Mouse (Mus musculus): ENCODE data around the gene Grasp. TPM values are rescaled to one million over a fixed set of nuclear protein-coding genes. Genes with fewer than 3 reads are reported as not detected.

Gene Grasp
- polyA plus RNA-seq, 1 experiment from 2014 or later: 0.95 TPM

GRCm38 (mm10) chr15:101198850-101199249 is 25.1 kb upstream of the Grasp start:
- ATAC-seq: no peak

GRCm38 (mm10) chr15:101200777-101201295 is 23.2 kb upstream of the Grasp start:
- Histone ChIP-seq H3K4me1 (ENCODE audit: control insufficient read depth, insufficient read depth, low read length) (no peaks in the 10 kb centered on the region), H3K9ac (ENCODE audit: low read depth, low read length) (no peak overlapping the region), H3K4me2 (ENCODE audit: low read length) (no peak overlapping the region), H3K4me3 (ENCODE audit: low read depth, low read length) (no peak overlapping the region), H3K36me3 (ENCODE audit: control insufficient read depth, insufficient read depth, low read length) (peaks cover 47% of the 10 kb centered on the region), H3K27me3 (ENCODE audit: control insufficient read depth, insufficient read depth, low read depth, low read length) (no peaks in the 10 kb centered on the region), H3K9me3 (replicated peaks; ENCODE audit: control insufficient read depth, low read length, poor library complexity, severe bottlenecking) (no peaks in the 10 kb centered on the region), H3K27ac (ENCODE audit: low read length) (no peak overlapping the region)
- WGBS: 96% methylated on average over 9 of the region's 9 CpGs
- ATAC-seq: no peak

More at GRCm38 (mm10) chr15:101198850-101199249, 25.1 kb upstream of the Grasp start:
- WGBS: 82% methylated on average over 14 of the region's 14 CpGs
- Histone ChIP-seq H3K36me3 (ENCODE audit: control insufficient read depth, insufficient read depth, low read length) (peaks cover 57% of the 10 kb centered on the region), H3K9me3 (replicated peaks; ENCODE audit: control insufficient read depth, low read length, poor library complexity, severe bottlenecking) (no peaks in the 10 kb centered on the region), H3K4me1 (ENCODE audit: control insufficient read depth, insufficient read depth, low read length) (no peaks in the 10 kb centered on the region), H3K9ac (ENCODE audit: low read depth, low read length) (no peak overlapping the region), H3K4me3 (ENCODE audit: low read depth, low read length) (no peak overlapping the region), H3K27ac (ENCODE audit: low read length) (no peak overlapping the region), H3K4me2 (ENCODE audit: low read length) (no peak overlapping the region), H3K27me3 (ENCODE audit: control insufficient read depth, insufficient read depth, low read depth, low read length) (no peaks in the 10 kb centered on the region)

GRCm38 (mm10) chr15:101201414-101201813 is 22.6 kb upstream of the Grasp start:
- H3K4me2 ChIP-seq (ENCODE audit: low read length): no peak overlapping the region
- ATAC-seq: no peak
- H3K4me1 ChIP-seq (ENCODE audit: control insufficient read depth, insufficient read depth, low read length): no peaks in the 10 kb centered on the region
- H3K27ac ChIP-seq (ENCODE audit: low read length): no peak overlapping the region
- over 99% methylated on average over 3 of the region's 3 CpGs for WGBS
- no peaks in the 10 kb centered on the region for H3K9me3 ChIP-seq (replicated peaks; ENCODE audit: control insufficient read depth, low read length, poor library complexity, severe bottlenecking)
- no peak overlapping the region for H3K9ac ChIP-seq (ENCODE audit: low read depth, low read length)
- H3K36me3 ChIP-seq (ENCODE audit: control insufficient read depth, insufficient read depth, low read length): peaks cover 46% of the 10 kb centered on the region
- no peaks in the 10 kb centered on the region for H3K27me3 ChIP-seq (ENCODE audit: control insufficient read depth, insufficient read depth, low read depth, low read length)
- no peak overlapping the region for H3K4me3 ChIP-seq (ENCODE audit: low read depth, low read length)

- H3K9ac ChIP-seq (ENCODE audit: low read depth, low read length): no peak overlapping the region
- no peak overlapping the region for H3K4me2 ChIP-seq (ENCODE audit: low read length)
- no peaks in the 10 kb centered on the region for H3K4me1 ChIP-seq (ENCODE audit: control insufficient read depth, insufficient read depth, low read length)
- no peak overlapping the region for H3K4me3 ChIP-seq (ENCODE audit: low read depth, low read length)
- no peak for ATAC-seq
- 87% methylated on average over 4 of the region's 4 CpGs for WGBS
- no peaks in the 10 kb centered on the region for H3K9me3 ChIP-seq (replicated peaks; ENCODE audit: control insufficient read depth, low read length, poor library complexity, severe bottlenecking)
- no peak overlapping the region for H3K27ac ChIP-seq (ENCODE audit: low read length)
- no peaks in the 10 kb centered on the region for H3K27me3 ChIP-seq (ENCODE audit: control insufficient read depth, insufficient read depth, low read depth, low read length)
- H3K36me3 ChIP-seq (ENCODE audit: control insufficient read depth, insufficient read depth, low read length): peaks cover 46% of the 10 kb centered on the region
Measured at GRCm38 (mm10) chr15:101203673-101204072, 20.3 kb upstream of the Grasp start.

GRCm38 (mm10) chr15:101204781-101205180 is 19.2 kb upstream of the Grasp start:
- H3K4me3 ChIP-seq (ENCODE audit: low read depth, low read length): no peak overlapping the region
- 85% methylated on average over 7 of the region's 7 CpGs for WGBS
- H3K4me2 ChIP-seq (ENCODE audit: low read length): no peak overlapping the region
- H3K9me3 ChIP-seq (replicated peaks; ENCODE audit: control insufficient read depth, low read length, poor library complexity, severe bottlenecking): no peaks in the 10 kb centered on the region
- no peak overlapping the region for H3K9ac ChIP-seq (ENCODE audit: low read depth, low read length)
- no peaks in the 10 kb centered on the region for H3K4me1 ChIP-seq (ENCODE audit: control insufficient read depth, insufficient read depth, low read length)
- no peaks in the 10 kb centered on the region for H3K27me3 ChIP-seq (ENCODE audit: control insufficient read depth, insufficient read depth, low read depth, low read length)
- ATAC-seq: no peak
- peaks cover 48% of the 10 kb centered on the region for H3K36me3 ChIP-seq (ENCODE audit: control insufficient read depth, insufficient read depth, low read length)
- no peak overlapping the region for H3K27ac ChIP-seq (ENCODE audit: low read length)

GRCm38 (mm10) chr15:101210228-101210627 is 13.8 kb upstream of the Grasp start:
- WGBS: 65% methylated on average over 6 of the region's 6 CpGs
- no peak for ATAC-seq
- H3K4me2 ChIP-seq (ENCODE audit: low read length): no peak overlapping the region
- H3K27ac ChIP-seq (ENCODE audit: low read length): no peak overlapping the region
- peaks cover 29% of the 10 kb centered on the region for H3K36me3 ChIP-seq (ENCODE audit: control insufficient read depth, insufficient read depth, low read length)
- H3K4me1 ChIP-seq (ENCODE audit: control insufficient read depth, insufficient read depth, low read length): no peaks in the 10 kb centered on the region
- no peaks in the 10 kb centered on the region for H3K9me3 ChIP-seq (replicated peaks; ENCODE audit: control insufficient read depth, low read length, poor library complexity, severe bottlenecking)
- no peak overlapping the region for H3K4me3 ChIP-seq (ENCODE audit: low read depth, low read length)
- no peaks in the 10 kb centered on the region for H3K27me3 ChIP-seq (ENCODE audit: control insufficient read depth, insufficient read depth, low read depth, low read length)
- H3K9ac ChIP-seq (ENCODE audit: low read depth, low read length): no peak overlapping the region

- H3K27me3 ChIP-seq (ENCODE audit: control insufficient read depth, insufficient read depth, low read depth, low read length): no peaks in the 10 kb centered on the region
- H3K9ac ChIP-seq (ENCODE audit: low read depth, low read length): no peak overlapping the region
- no peaks in the 10 kb centered on the region for H3K4me1 ChIP-seq (ENCODE audit: control insufficient read depth, insufficient read depth, low read length)
- H3K9me3 ChIP-seq (replicated peaks; ENCODE audit: control insufficient read depth, low read length, poor library complexity, severe bottlenecking): no peaks in the 10 kb centered on the region
- 95% methylated on average over 14 of the region's 14 CpGs for WGBS
- no peak overlapping the region for H3K27ac ChIP-seq (ENCODE audit: low read length)
- H3K4me3 ChIP-seq (ENCODE audit: low read depth, low read length): no peak overlapping the region
- H3K4me2 ChIP-seq (ENCODE audit: low read length): no peak overlapping the region
- H3K36me3 ChIP-seq (ENCODE audit: control insufficient read depth, insufficient read depth, low read length): peaks cover 29% of the 10 kb centered on the region
- no peak for ATAC-seq
Measured at GRCm38 (mm10) chr15:101210998-101211613, 12.9 kb upstream of the Grasp start.

GRCm38 (mm10) chr15:101212435-101212834 is 11.6 kb upstream of the Grasp start:
- Histone ChIP-seq H3K27ac (ENCODE audit: low read length) (no peak overlapping the region), H3K4me3 (ENCODE audit: low read depth, low read length) (no peak overlapping the region), H3K4me1 (ENCODE audit: control insufficient read depth, insufficient read depth, low read length) (no peaks in the 10 kb centered on the region), H3K36me3 (ENCODE audit: control insufficient read depth, insufficient read depth, low read length) (peaks cover 23% of the 10 kb centered on the region; the same call in 1 of the 2 replicates), H3K9me3 (replicated peaks; ENCODE audit: control insufficient read depth, low read length, poor library complexity, severe bottlenecking) (no peaks in the 10 kb centered on the region), H3K27me3 (ENCODE audit: control insufficient read depth, insufficient read depth, low read depth, low read length) (no peaks in the 10 kb centered on the region), H3K4me2 (ENCODE audit: low read length) (no peak overlapping the region), H3K9ac (ENCODE audit: low read depth, low read length) (no peak overlapping the region)
- ATAC-seq: no peak
- WGBS: 78% methylated on average over 14 of the region's 14 CpGs

- Histone ChIP-seq H3K4me2 (ENCODE audit: low read length) (no peak overlapping the region), H3K9me3 (replicated peaks; ENCODE audit: control insufficient read depth, low read length, poor library complexity, severe bottlenecking) (no peaks in the 10 kb centered on the region), H3K4me1 (ENCODE audit: control insufficient read depth, insufficient read depth, low read length) (no peaks in the 10 kb centered on the region), H3K27ac (ENCODE audit: low read length) (no peak overlapping the region), H3K9ac (ENCODE audit: low read depth, low read length) (no peak overlapping the region), H3K36me3 (ENCODE audit: control insufficient read depth, insufficient read depth, low read length) (peaks cover 16% of the 10 kb centered on the region; the same call in 1 of the 2 replicates), H3K27me3 (ENCODE audit: control insufficient read depth, insufficient read depth, low read depth, low read length) (no peaks in the 10 kb centered on the region), H3K4me3 (ENCODE audit: low read depth, low read length) (no peak overlapping the region)
- 86% methylated on average over 2 of the region's 2 CpGs for WGBS
- ATAC-seq: no peak
Measured at GRCm38 (mm10) chr15:101215136-101215535, 8.9 kb upstream of the Grasp start.
